Mouse (Mus musculus) embryonic fibroblast, embryonic 13.5 days (primary cell): ENCODE results near the gene Ceacam16.

Experiments used
- CTCF ChIP-seq: IDR thresholded peaks from 2 replicates; pipeline ENCODE4 v1.5.1; 2011; ENCODE audit warnings: mild to moderate bottlenecking, control low read depth, low read length, moderate library complexity, borderline replicate concordance; ENCODE audit not compliant: insufficient read depth
- POLR2A ChIP-seq: IDR thresholded peaks from 2 replicates; pipeline ENCODE4 v1.6.1; 2011; ENCODE audit warnings: low read depth, mild to moderate bottlenecking, control low read depth, low read length, moderate library complexity

DNA sequence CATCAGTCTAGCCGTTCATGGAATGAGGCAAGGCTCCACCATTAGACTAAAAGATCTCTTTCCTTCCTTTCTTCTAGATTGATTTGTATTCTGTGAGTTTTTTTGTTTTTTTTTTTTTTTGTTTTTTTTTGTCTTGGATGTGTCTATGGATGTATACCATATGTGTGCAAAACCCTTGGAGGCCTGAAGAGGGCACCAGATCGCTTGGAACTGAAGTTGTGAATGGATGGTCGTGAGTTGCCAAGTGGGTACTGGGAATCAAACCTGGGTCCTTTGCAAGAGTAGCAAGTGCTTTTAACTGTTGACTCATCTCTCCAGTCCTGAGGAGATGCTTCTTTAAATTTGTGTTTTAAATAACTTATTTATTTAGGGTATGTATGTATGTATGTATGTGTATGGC is 27.0 kb downstream of the Ceacam16 start:
- TF ChIP-seq CTCF: no peak
- no peak for TF ChIP-seq POLR2A
